Mouse (Mus musculus) MEL (cell line): ENCODE results near the gene Paqr5. TPM values are rescaled to one million over a fixed set of nuclear protein-coding genes. Genes with fewer than 3 reads are reported as not detected.
A peak's percentile ranks its signal among the peaks of the same experiment; 100 is the strongest.

Experiments
- DNase-seq: peaks from one replicate; pipeline ENCODE4 v3.0.0; 2011; ENCODE audit warnings: low read depth, low spot score
- H3K27ac ChIP-seq: 2 replicates; pipeline ENCODE4 v1.5.1; 2012; ENCODE audit warnings: low read depth, mild to moderate bottlenecking, control low read depth, low read length, moderate library complexity; ENCODE audit not compliant: control insufficient read depth
- H3K27me3 ChIP-seq, 2 experiments: fragments of 150-350 bp in 1 of 2; sonication (generic) in 1 of 2; 2 replicates each; pipeline ENCODE4 v1.6.1; 2012; ENCODE audit warnings: low read length in 2 of 2, mild to moderate bottlenecking in 2 of 2, improper control_type of control experiment in 1 of 2, moderate library complexity in 1 of 2; ENCODE audit not compliant: insufficient read depth in 2 of 2, control insufficient read depth in 1 of 2
- H3K36me3 ChIP-seq, 2 experiments: 2 replicates each; pipeline ENCODE4 v1.6.1; 2012 to 2014; ENCODE audit warnings: low read length in 2 of 2, improper control_type of control experiment in 1 of 2, inconsistent platforms in 1 of 2, mild to moderate bottlenecking in 1 of 2; ENCODE audit not compliant: insufficient read depth in 2 of 2, control insufficient read depth in 1 of 2
- H3K4me1 ChIP-seq, 2 experiments: fragments of 150-350 bp in 1 of 2; sonication (generic) in 1 of 2; 2 replicates each; pipeline ENCODE4 v1.6.1; 2012; ENCODE audit warnings: low read length in 2 of 2, improper control_type of control experiment in 1 of 2, mild to moderate bottlenecking in 1 of 2; ENCODE audit not compliant: insufficient read depth in 2 of 2, control insufficient read depth in 1 of 2
- H3K4me3 ChIP-seq, 2 experiments: fragments of 150-350 bp in 1 of 2; sonication (generic) in 1 of 2; 2 replicates each; pipeline ENCODE4 v1.5.1; 2012; ENCODE audit warnings: low read depth in 2 of 2, low read length in 2 of 2, mild to moderate bottlenecking in 2 of 2, moderate library complexity in 2 of 2, control low read depth in 1 of 2, improper control_type of control experiment in 1 of 2; ENCODE audit not compliant: control insufficient read depth in 1 of 2, insufficient read depth in 1 of 2
- H3K79me2 ChIP-seq: 2 replicates; pipeline ENCODE4 v1.6.1; 2012; ENCODE audit warnings: mild to moderate bottlenecking, low read length, moderate library complexity; ENCODE audit not compliant: control insufficient read depth, poor library complexity, insufficient read depth
- H3K9ac ChIP-seq: 2 replicates; pipeline ENCODE4 v1.6.1; 2012; ENCODE audit warnings: low read depth, mild to moderate bottlenecking, control low read depth, low read length, moderate library complexity; ENCODE audit not compliant: control insufficient read depth, poor library complexity, severe bottlenecking
- H3K9me3 ChIP-seq: fragments of 150-350 bp; sonication (generic); replicated peaks from 2 replicates; pipeline ENCODE4 v1.6.1; 2012; ENCODE audit warnings: mild to moderate bottlenecking, low read length, improper control_type of control experiment, moderate library complexity; ENCODE audit not compliant: insufficient read depth
- BHLHE40 ChIP-seq: IDR thresholded peaks from 2 replicates; pipeline ENCODE4 v1.6.1; 2012; ENCODE audit warnings: low read depth, mild to moderate bottlenecking, inconsistent platforms, low read length, improper control_type of control experiment, borderline replicate concordance
- CTCF ChIP-seq, 3 experiments: IDR thresholded peaks in 2 of 3; conservative IDR thresholded peaks in 1 of 3; 2 replicates each; pipeline ENCODE4 v1.5.1; 2011 to 2012; ENCODE audit warnings: low read length in 3 of 3, low read depth in 2 of 3, mild to moderate bottlenecking in 2 of 3, improper control_type of control experiment in 1 of 3, inconsistent platforms in 1 of 3, mixed read lengths in 1 of 3, moderate library complexity in 1 of 3; ENCODE audit not compliant: control insufficient read depth in 1 of 3, insufficient read depth in 1 of 3, poor library complexity in 1 of 3, severe bottlenecking in 1 of 3
- EP300 ChIP-seq, 2 experiments: IDR thresholded peaks; 2 replicates each; pipeline ENCODE4 v1.6.1; 2011; ENCODE audit warnings: improper control_type of control experiment in 2 of 2, low read length in 2 of 2, low read depth in 1 of 2, mild to moderate bottlenecking in 1 of 2
- ETS1 ChIP-seq: IDR thresholded peaks from 2 replicates; pipeline ENCODE4 v1.6.1; 2012; ENCODE audit warnings: low read depth, mild to moderate bottlenecking, inconsistent platforms, low read length, improper control_type of control experiment, moderate library complexity
- GATA1 ChIP-seq: IDR thresholded peaks from 2 replicates; pipeline ENCODE4 v1.6.1; 2011; ENCODE audit warnings: low read depth, low read length, improper control_type of control experiment
- KAT2A ChIP-seq: conservative IDR thresholded peaks from 2 replicates; pipeline ENCODE4 v1.6.1; 2012; ENCODE audit warnings: low read depth, low read length, improper control_type of control experiment, inconsistent platforms
- MAFK ChIP-seq: IDR thresholded peaks from 2 replicates; pipeline ENCODE4 v1.6.1; 2011; ENCODE audit warnings: low read depth, mild to moderate bottlenecking, low read length, improper control_type of control experiment, borderline replicate concordance
- MAX ChIP-seq: IDR thresholded peaks from 2 replicates; pipeline ENCODE4 v1.6.1; 2011; ENCODE audit warnings: low read length, improper control_type of control experiment
- MXI1 ChIP-seq: IDR thresholded peaks from 2 replicates; pipeline ENCODE4 v1.6.1; 2011; ENCODE audit warnings: mild to moderate bottlenecking, low read depth, low read length, improper control_type of control experiment
- MYC ChIP-seq: IDR thresholded peaks from 2 replicates; pipeline ENCODE4 v1.6.1; 2011; ENCODE audit warnings: low read depth, mild to moderate bottlenecking, low read length, improper control_type of control experiment, moderate library complexity
- NRF1 ChIP-seq: IDR thresholded peaks from 2 replicates; pipeline ENCODE4 v1.6.1; 2014; ENCODE audit warnings: low read depth, mild to moderate bottlenecking, inconsistent platforms, low read length, improper control_type of control experiment, moderate library complexity; ENCODE audit not compliant: poor library complexity, insufficient read depth, severe bottlenecking
- POLR2A ChIP-seq, 2 experiments: IDR thresholded peaks; 2 replicates each; pipeline ENCODE4 v1.6.1; 2011 to 2012; ENCODE audit warnings: low read length in 2 of 2, mild to moderate bottlenecking in 2 of 2, control low read depth in 1 of 2, improper control_type of control experiment in 1 of 2, low read depth in 1 of 2, moderate library complexity in 1 of 2; ENCODE audit not compliant: control insufficient read depth in 1 of 2, insufficient read depth in 1 of 2, poor library complexity in 1 of 2
- RAD21 ChIP-seq: IDR thresholded peaks from 2 replicates; pipeline ENCODE4 v1.6.1; 2011; ENCODE audit warnings: mild to moderate bottlenecking, low read depth, low read length, improper control_type of control experiment
- RCOR1 ChIP-seq: IDR thresholded peaks from 2 replicates; pipeline ENCODE4 v1.6.1; 2012; ENCODE audit warnings: low read depth, mild to moderate bottlenecking, inconsistent platforms, low read length, improper control_type of control experiment
- SIN3A ChIP-seq: IDR thresholded peaks from 2 replicates; pipeline ENCODE4 v1.6.1; 2012; ENCODE audit warnings: low read length, improper control_type of control experiment, inconsistent platforms
- TBP ChIP-seq: IDR thresholded peaks from 2 replicates; pipeline ENCODE4 v1.8.0; 2011; ENCODE audit warnings: low read depth, low read length, improper control_type of control experiment
- TCF12 ChIP-seq: IDR thresholded peaks from 2 replicates; pipeline ENCODE4 v1.6.1; 2014; ENCODE audit warnings: low read depth, mild to moderate bottlenecking, inconsistent platforms, low read length, improper control_type of control experiment, moderate library complexity
- ZC3H11A ChIP-seq: IDR thresholded peaks from 2 replicates; pipeline ENCODE4 v1.6.1; 2012; ENCODE audit warnings: low read depth, mild to moderate bottlenecking, inconsistent platforms, low read length, improper control_type of control experiment
- ZMIZ1 ChIP-seq: IDR thresholded peaks from 2 replicates; pipeline ENCODE4 v1.6.1; 2012; ENCODE audit warnings: low read depth, mild to moderate bottlenecking, inconsistent platforms, low read length, improper control_type of control experiment, moderate library complexity
- ZNF384 ChIP-seq: IDR thresholded peaks from 2 replicates; pipeline ENCODE4 v1.6.1; 2012; ENCODE audit warnings: low read depth, mild to moderate bottlenecking, inconsistent platforms, low read length, improper control_type of control experiment
- polyA plus RNA-seq, 2 experiments: library from polyadenylated mRNA; stranded (reverse) in 1 of 2; unstranded in 1 of 2; fragments of >175 nt in 1 of 2; fragments of >200 nt in 1 of 2; gene quantifications; 2 replicates each; pipeline versions ENCODE4 v1.2.1 to v1.2.4; 2012; ENCODE audit warnings: low replicate concordance in 2 of 2, low read depth in 1 of 2; ENCODE audit not compliant: insufficient read length in 2 of 2, insufficient read depth in 1 of 2, missing spikeins in 1 of 2
- total RNA-seq: library from RNA; depleted of rRNA; stranded (reverse); fragments of 300-350 nt; gene quantifications from 2 replicates; pipeline ENCODE4 v1.2.3, GENCODE M21; 2012

The Paqr5 gene
- total and polyA plus RNA-seq, 3 experiments: 0.04 TPM; not detected in 2

DNA sequence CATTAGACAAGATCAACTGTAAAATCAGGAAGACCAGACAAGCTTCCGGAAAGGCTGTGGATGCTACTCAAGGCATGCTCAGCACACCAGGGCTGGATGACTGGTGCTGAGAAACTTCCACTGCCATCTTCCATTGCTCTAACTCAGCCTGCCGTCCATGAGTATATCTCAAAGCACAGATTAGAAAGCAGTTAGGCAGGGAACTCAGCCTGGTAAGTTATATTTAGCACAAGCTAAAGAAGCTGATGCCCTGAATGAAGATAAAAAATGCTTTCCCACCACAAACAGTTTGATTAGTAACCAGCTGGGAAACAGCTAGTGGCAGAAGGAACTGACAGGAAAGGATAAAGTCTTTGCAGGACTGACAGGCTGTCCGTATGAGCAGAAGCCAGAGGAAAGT is 85.6 kb downstream of the Paqr5 start (continued):
- no peak for TF ChIP-seq NRF1

DNA sequence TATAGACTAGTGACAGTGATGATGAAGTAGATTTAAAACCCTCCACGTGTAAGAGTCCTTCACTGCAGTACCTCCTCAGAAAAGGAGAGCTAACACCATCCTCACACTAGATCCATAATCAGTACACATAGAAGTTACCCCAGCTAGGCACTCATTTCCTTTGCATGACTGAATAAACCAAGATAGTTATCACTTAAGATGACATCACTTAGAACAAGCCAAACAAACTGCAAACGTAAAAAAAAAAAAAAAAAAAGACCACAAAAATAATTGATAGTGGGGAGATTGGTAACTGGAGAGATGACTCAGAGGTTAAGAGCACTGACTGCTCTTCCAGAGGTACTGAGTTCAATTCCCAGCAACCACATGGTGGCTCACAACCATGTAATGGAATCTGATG is 93.3 kb downstream of the Paqr5 start:
- peaks cover 34 to 39% of the 10 kb centered on the region in 2 experiments for H3K36me3 ChIP-seq
- TF ChIP-seq CTCF (IDR thresholded peaks at IDR 0.05 in 2 of 3, conservative IDR thresholded peaks at IDR 0.05 in 1 of 3; ENCODE audit: control insufficient read depth in 1 of 3, insufficient read depth in 1 of 3, low read depth in 2 of 3, low read length in 3 of 3, poor library complexity in 1 of 3, severe bottlenecking in 1 of 3) (0 out of 6 replicates have a peak, but pooled peaks of 1 of the 3 experiments have one; percentile 2), ZMIZ1 (no peak), ZNF384 (peak; percentile 77), KAT2A (no peak)
- DNase-seq: no peak

GRCm38 (mm10) chr9:61932009-61932408 is 94.6 kb downstream of the Paqr5 start:
- Histone ChIP-seq H3K4me1 (peaks cover 14 to 21% of the 10 kb centered on the region in 2 experiments), H3K9ac (peak overlapping the region; percentile 34; the same call in 1 of the 2 replicates), H3K4me3 (no peak overlapping the region), H3K27ac (peak overlapping the region; percentile 90), H3K79me2 (no peaks in the 10 kb centered on the region), H3K27me3 (no peaks in the 10 kb centered on the region), H3K9me3 (no peaks in the 10 kb centered on the region), H3K36me3 (peaks cover 23 to 39% of the 10 kb centered on the region in 2 experiments)
- TF ChIP-seq MAX (no peak), ETS1 (peak; percentile 84), SIN3A (peak; percentile 70), GATA1 (peak; percentile 95), MXI1 (peak; percentile 60; the same call in 1 of the 2 replicates), ZC3H11A (no peak), MYC (0 out of 2 replicates have a peak, but pooled peaks have one; percentile 29), BHLHE40 (peak; percentile 24; the same call in 1 of the 2 replicates), MAFK (peak; percentile 79; the same call in 1 of the 2 replicates), TBP (peak; percentile 96), POLR2A (IDR thresholded peaks at IDR 0.05; ENCODE audit: control insufficient read depth in 1 of 2, insufficient read depth in 1 of 2, low read depth in 1 of 2, low read length in 2 of 2, poor library complexity in 1 of 2) (no peak), EP300 (IDR thresholded peaks at IDR 0.05; ENCODE audit: low read depth in 1 of 2, low read length in 2 of 2) (peak; percentile 79 to 82), TCF12 (peak; percentile 65; the same call in 1 of the 2 replicates), RAD21 (no peak), KAT2A (no peak), RCOR1 (peak; percentile 96)
- peak; percentile 80 for DNase-seq

More for the DNA sequence above, 93.3 kb downstream of the Paqr5 start:
- no peaks in the 10 kb centered on the region for H3K79me2 ChIP-seq
- no peaks in the 10 kb centered on the region for H3K27me3 ChIP-seq
- H3K27ac ChIP-seq: peak overlapping the region; percentile 90; the same call in 1 of the 2 replicates
- no peaks in the 10 kb centered on the region for H3K9me3 ChIP-seq
- H3K4me1 ChIP-seq: peaks cover 14 to 21% of the 10 kb centered on the region in 2 experiments
- H3K4me3 ChIP-seq: no peak overlapping the region
- no peak overlapping the region for H3K9ac ChIP-seq
